Mouse (Mus musculus): Measurements from ENCODE around the gene Clic6. TPM values are rescaled to one million over a fixed set of nuclear protein-coding genes. Genes with fewer than 3 reads are reported as not detected.

The Clic6 gene
- total and polyA plus RNA-seq, 2 experiments from 2014 or later = 3.5 to 6.2 TPM

GRCm38 (mm10) chr16:92538356-92538755 lies 52.8 kb downstream of the Clic6 start:
- no peak for TF ChIP-seq CTCF (IDR thresholded peaks at IDR 0.05; ENCODE audit: low read depth)
- no peaks in the 10 kb centered on the region for H3K36me3 ChIP-seq (ENCODE audit: insufficient read depth)
- no peak overlapping the region for H3K4me2 ChIP-seq (ENCODE audit: low read depth)

GRCm38 (mm10) chr16:92544264-92544663 lies 58.7 kb downstream of the Clic6 start:
- DNase-seq = no peak
- ATAC-seq = no peak
- no peaks in the 10 kb centered on the region for H3K9me3 ChIP-seq (ENCODE audit: low read length)
- no peaks in the 10 kb centered on the region for H3K36me3 ChIP-seq (ENCODE audit: insufficient read depth)
- 58% methylated on average over 1 of the region's 1 CpGs for WGBS
- no peaks in the 10 kb centered on the region for H3K27me3 ChIP-seq (ENCODE audit: insufficient read depth, low read length)
- no peak overlapping the region for H3K9ac ChIP-seq
- TF ChIP-seq CTCF (IDR thresholded peaks at IDR 0.05; ENCODE audit: low read depth) = peak; percentile 67
- H3K4me1 ChIP-seq (ENCODE audit: insufficient read depth) = no peaks in the 10 kb centered on the region
- no peak overlapping the region for H3K4me3 ChIP-seq (ENCODE audit: low read depth, low read length)
- H3K4me2 ChIP-seq (ENCODE audit: low read depth) = no peak overlapping the region
- no peak overlapping the region for H3K27ac ChIP-seq (ENCODE audit: low read depth, low read length)

More at GRCm38 (mm10) chr16:92538356-92538755, 52.8 kb downstream of the Clic6 start:
- no peaks in the 10 kb centered on the region for H3K9me3 ChIP-seq (ENCODE audit: low read length)
- ATAC-seq = no peak
- H3K9ac ChIP-seq = no peak overlapping the region
- no peak overlapping the region for H3K27ac ChIP-seq (ENCODE audit: low read depth, low read length)
- H3K27me3 ChIP-seq (ENCODE audit: insufficient read depth, low read length) = no peaks in the 10 kb centered on the region
- H3K4me1 ChIP-seq (ENCODE audit: insufficient read depth) = no peaks in the 10 kb centered on the region
- H3K4me3 ChIP-seq (ENCODE audit: low read depth, low read length) = no peak overlapping the region
- DNase-seq = no peak
- 69% methylated on average over 6 of the region's 6 CpGs for WGBS

- Histone ChIP-seq H3K27ac (ENCODE audit: low read depth, low read length) (no peak overlapping the region), H3K4me1 (ENCODE audit: insufficient read depth) (no peaks in the 10 kb centered on the region), H3K9me3 (ENCODE audit: low read length) (no peaks in the 10 kb centered on the region), H3K27me3 (ENCODE audit: insufficient read depth, low read length) (no peaks in the 10 kb centered on the region), H3K4me2 (ENCODE audit: low read depth) (no peak overlapping the region), H3K4me3 (ENCODE audit: low read depth, low read length) (no peak overlapping the region), H3K36me3 (ENCODE audit: insufficient read depth) (no peaks in the 10 kb centered on the region), H3K9ac (no peak overlapping the region)
- 95% methylated on average over 9 of the region's 9 CpGs for WGBS
- DNase-seq (no peak), ATAC-seq (no peak)
- TF ChIP-seq CTCF (IDR thresholded peaks at IDR 0.05; ENCODE audit: low read depth) = no peak
These were observed 63.1 kb downstream of the Clic6 start for GRCm38 (mm10) chr16:92548651-92549050.

- Histone ChIP-seq H3K36me3 (ENCODE audit: insufficient read depth) (no peaks in the 10 kb centered on the region), H3K9me3 (ENCODE audit: low read length) (no peaks in the 10 kb centered on the region), H3K27me3 (ENCODE audit: insufficient read depth, low read length) (no peaks in the 10 kb centered on the region), H3K27ac (ENCODE audit: low read depth, low read length) (no peak overlapping the region), H3K4me1 (ENCODE audit: insufficient read depth) (no peaks in the 10 kb centered on the region), H3K4me2 (ENCODE audit: low read depth) (no peak overlapping the region), H3K9ac (no peak overlapping the region), H3K4me3 (ENCODE audit: low read depth, low read length) (no peak overlapping the region)
- 63% methylated on average over 13 of the region's 13 CpGs for WGBS
- TF ChIP-seq CTCF (IDR thresholded peaks at IDR 0.05; ENCODE audit: low read depth) = no peak
- no peak for ATAC-seq
- DNase-seq = no peak
These were observed 66.0 kb downstream of the Clic6 start for GRCm38 (mm10) chr16:92551266-92552105.

GRCm38 (mm10) chr16:92552106-92552382 lies 66.5 kb downstream of the Clic6 start:
- Histone ChIP-seq H3K36me3 (ENCODE audit: insufficient read depth) (no peaks in the 10 kb centered on the region), H3K27me3 (ENCODE audit: insufficient read depth, low read length) (no peaks in the 10 kb centered on the region), H3K4me3 (ENCODE audit: low read depth, low read length) (no peak overlapping the region), H3K9me3 (ENCODE audit: low read length) (no peaks in the 10 kb centered on the region), H3K27ac (ENCODE audit: low read depth, low read length) (no peak overlapping the region), H3K4me1 (ENCODE audit: insufficient read depth) (no peaks in the 10 kb centered on the region), H3K4me2 (ENCODE audit: low read depth) (no peak overlapping the region), H3K9ac (no peak overlapping the region)
- no peak for DNase-seq
- TF ChIP-seq CTCF (IDR thresholded peaks at IDR 0.05; ENCODE audit: low read depth) = no peak
- ATAC-seq = no peak
- 80% methylated on average over 9 of the region's 9 CpGs for WGBS

- ATAC-seq (no peak), DNase-seq (no peak)
- H3K4me2 ChIP-seq (ENCODE audit: low read depth) = no peak overlapping the region
- no peak overlapping the region for H3K9ac ChIP-seq
- no peak for TF ChIP-seq CTCF (IDR thresholded peaks at IDR 0.05; ENCODE audit: low read depth)
- no peaks in the 10 kb centered on the region for H3K36me3 ChIP-seq (ENCODE audit: insufficient read depth)
- H3K27me3 ChIP-seq (ENCODE audit: insufficient read depth, low read length) = no peaks in the 10 kb centered on the region
- H3K4me1 ChIP-seq (ENCODE audit: insufficient read depth) = no peaks in the 10 kb centered on the region
- WGBS = 87% methylated on average over 11 of the region's 11 CpGs
- no peak overlapping the region for H3K27ac ChIP-seq (ENCODE audit: low read depth, low read length)
- no peaks in the 10 kb centered on the region for H3K9me3 ChIP-seq (ENCODE audit: low read length)
- H3K4me3 ChIP-seq (ENCODE audit: low read depth, low read length) = no peak overlapping the region
These were observed 67.3 kb downstream of the Clic6 start for GRCm38 (mm10) chr16:92552858-92553257.

GRCm38 (mm10) chr16:92555051-92555450 lies 69.5 kb downstream of the Clic6 start:
- ATAC-seq (no peak), DNase-seq (no peak)
- Histone ChIP-seq H3K4me2 (ENCODE audit: low read depth) (no peak overlapping the region), H3K36me3 (ENCODE audit: insufficient read depth) (no peaks in the 10 kb centered on the region), H3K27ac (ENCODE audit: low read depth, low read length) (no peak overlapping the region), H3K9ac (no peak overlapping the region), H3K4me1 (ENCODE audit: insufficient read depth) (no peaks in the 10 kb centered on the region), H3K4me3 (ENCODE audit: low read depth, low read length) (no peak overlapping the region), H3K27me3 (ENCODE audit: insufficient read depth, low read length) (no peaks in the 10 kb centered on the region), H3K9me3 (ENCODE audit: low read length) (no peaks in the 10 kb centered on the region)
- TF ChIP-seq CTCF (IDR thresholded peaks at IDR 0.05; ENCODE audit: low read depth) = no peak
- 98% methylated on average over 1 of the region's 1 CpGs for WGBS
